Mouse (Mus musculus): ENCODE data around the gene Kcnj4.
"Not testable (repeated sequence)": the region's sequence is repeated elsewhere in the genome, so short reads cannot be mapped to it uniquely, and the experiment has no call there.

Gene Kcnj4

DNA sequence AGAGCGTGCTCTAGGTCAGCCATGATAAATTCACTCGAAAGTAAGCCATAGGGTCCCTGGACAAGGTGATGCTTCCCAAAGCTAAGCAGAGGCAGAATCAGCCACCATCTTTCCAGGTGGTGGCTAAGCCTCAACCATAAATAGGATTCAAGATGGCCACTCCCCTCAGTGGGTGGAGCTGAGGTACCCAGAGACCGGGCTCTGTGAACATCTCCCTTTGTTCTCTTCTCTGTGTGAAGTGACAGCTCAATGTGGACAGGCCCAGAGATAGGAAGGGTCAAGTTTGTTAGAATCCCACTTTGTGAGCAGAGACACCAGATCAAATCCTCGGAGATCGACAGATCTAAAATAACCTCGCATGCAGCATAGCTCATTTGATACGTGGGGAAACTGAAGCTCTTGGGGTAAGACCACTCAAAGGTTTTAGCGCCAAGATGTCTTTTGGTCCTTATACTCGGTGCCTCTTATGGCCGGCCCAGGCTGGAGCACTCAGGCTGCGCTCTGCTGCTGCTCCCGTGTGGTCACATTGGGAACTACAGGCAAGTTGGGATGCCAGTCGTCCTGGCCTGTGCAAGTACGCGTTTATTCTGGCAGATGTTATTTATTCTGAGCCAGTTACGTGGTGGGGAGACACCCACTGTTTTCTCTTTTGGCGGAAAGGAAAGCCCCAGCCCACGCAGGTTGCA lies 38.3 kb downstream of the Kcnj4 start:
- in situ Hi-C loops (cut with MboI, MseI) = no loop called here

DNA sequence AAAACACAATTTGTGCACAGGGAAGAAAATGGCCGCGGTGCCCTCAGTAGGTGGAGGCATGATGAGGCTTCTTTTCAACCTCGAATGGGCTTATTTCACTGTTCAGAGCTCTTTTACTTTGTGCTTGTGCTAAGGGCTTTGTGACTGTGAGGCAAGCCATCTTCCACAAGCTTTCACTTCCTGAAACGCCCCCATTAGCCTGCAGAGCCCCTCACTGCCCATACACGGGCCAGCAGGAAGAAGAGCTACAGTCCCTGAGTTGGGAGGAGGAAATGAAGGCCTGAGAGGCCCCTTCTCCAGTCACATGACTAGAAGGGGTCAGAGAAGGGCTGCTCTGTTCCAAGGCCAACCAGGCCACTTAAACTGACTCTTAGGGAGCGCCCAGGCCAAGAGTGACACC lies 48.5 kb downstream of the Kcnj4 start:
- in situ Hi-C loops (cut with MboI, MseI) = no loop called here

DNA sequence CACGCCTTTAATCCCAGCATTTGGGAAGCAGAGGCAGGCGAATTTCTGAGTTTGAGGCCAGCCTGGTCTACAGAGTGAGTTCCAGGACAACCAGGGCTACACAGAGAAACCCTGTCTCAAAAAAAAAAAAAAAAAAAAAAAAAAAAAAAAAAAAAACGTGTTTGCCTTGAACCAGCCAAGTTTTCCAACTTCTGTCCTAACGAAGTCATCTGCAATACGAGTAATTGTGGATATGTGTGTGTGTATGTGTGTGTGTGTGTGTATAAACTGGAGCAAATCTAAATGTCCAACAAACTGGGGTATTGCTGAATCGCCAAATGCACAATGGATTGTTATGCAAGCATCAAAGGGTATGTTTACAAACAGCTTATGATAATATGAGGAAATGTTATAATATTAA lies 48.9 kb downstream of the Kcnj4 start:
- in situ Hi-C loops (cut with MboI, MseI) = not testable (repeated sequence)

DNA sequence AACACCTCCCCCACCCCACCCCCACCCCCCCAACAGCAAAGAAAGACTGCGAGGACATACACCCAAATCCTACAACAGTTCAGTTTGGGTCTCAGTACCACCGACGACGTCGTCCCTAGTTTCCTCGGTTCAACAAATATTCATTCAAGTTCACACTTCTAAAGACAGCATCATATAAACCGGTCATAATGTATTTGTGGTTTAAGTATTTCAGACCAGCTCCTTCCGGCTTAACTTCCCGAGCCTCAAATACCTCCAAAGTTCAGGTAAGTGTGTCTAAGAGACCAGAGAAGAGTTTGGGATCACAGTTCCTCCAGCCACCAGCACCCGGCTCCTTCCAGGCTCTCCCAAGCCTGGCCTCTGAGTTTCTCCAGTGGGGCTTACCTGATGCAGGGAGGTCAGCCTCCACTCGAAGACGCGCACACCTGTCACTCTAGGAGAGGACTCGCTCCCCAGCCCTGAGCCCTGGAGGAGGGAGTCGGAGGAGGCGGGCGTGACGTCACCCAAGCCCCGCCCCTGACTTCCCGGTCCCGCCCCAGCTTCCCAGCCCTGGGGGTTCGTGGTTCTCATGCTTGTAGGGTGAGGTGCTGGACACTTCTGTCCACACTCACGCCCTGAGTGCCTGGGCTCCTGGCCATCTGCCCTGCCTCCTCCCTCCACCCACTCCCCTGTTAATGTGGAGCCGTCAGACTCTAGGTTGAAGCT lies 49.8 kb downstream of the Kcnj4 start, which contains the start of gene Csnk1e:
Gene Csnk1e (minus strand): TSS at position 461 of the 705 bp plus-strand sequence.
- in situ Hi-C loops (cut with MboI, MseI) = no loop called here

DNA sequence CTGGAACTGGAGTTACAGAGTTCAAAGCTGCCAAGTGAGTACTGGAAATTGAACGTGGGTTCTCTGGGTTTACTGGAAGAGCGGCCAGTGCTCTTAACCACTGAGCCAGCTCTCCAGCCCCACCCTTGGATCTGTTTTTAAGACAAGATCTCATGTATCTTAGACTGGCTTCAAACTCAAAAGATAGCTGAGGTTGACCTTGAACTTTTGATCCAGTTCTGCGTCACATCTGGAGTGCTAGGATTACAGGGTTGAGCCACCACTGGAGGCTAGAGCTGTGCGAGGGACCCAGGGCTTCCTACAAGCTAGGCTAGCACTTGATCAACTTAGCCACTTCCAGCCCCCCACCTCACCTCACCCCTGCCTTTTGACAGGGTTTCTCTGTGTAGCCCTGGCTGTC lies 51.2 kb downstream of the Kcnj4 start:
- in situ Hi-C loops (cut with MboI, MseI) = no loop called here

DNA sequence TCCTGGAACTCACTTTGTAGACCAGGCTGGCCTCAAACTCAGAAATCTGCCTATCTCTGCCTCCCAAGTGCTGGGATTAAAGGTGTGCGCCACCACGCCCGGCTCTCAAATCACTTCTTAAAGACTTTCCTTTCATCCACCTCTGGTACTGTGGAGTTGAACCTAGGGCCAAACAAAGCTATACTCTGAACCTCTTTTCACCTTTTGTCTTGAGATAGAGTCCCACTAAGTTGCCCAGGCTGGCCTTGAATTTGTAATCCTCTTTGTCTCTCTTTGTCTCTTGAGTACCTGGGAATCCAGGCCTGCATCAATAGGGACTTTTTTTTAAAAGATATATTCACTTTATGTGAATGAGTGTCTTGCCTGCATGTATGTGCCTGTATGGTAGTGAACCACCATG lies 57.0 kb downstream of the Kcnj4 start:
- in situ Hi-C loops (cut with MboI, MseI) = no loop called here

DNA sequence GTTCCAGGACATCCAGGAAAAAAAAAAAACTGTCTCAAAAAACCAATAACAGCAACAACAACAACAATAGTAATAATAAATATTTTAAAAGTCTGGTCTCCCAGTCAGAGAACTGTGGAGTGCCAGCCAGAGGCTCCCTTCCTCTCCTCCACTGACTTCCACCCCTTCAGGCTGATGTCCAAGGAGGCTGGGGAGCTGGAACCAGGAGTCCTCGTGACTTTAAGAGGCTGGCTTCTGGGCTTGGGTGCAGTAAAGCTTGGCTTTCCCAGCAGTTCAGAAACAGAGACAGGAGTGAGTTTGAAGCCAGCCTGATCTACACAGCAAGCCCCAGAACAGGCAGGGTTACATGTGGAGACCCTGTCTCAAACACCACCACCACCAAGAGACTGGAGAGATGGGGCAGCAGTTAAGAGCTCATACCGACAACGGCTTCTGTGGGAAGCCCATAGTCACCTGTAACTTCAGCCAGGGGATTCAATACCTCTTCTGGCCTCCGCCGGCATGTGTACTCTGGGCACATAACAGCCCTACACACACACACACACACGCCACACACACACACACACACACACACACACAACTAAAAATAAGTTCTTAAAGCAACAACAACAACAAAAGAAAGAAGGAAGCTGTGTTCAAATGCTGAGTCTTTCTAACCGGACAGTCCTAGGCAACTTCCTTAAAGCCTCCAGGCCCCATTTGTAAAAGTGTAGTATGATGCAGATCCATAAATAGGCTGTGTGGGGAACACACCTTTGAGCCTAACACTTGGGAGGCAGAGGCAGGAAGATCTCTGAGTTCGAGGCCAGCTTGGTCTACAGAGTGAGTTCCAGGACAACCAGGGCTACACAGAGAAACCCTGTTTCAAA lies 59.0 kb downstream of the Kcnj4 start:
- in situ Hi-C loops (cut with MboI, MseI) = no loop called here

DNA sequence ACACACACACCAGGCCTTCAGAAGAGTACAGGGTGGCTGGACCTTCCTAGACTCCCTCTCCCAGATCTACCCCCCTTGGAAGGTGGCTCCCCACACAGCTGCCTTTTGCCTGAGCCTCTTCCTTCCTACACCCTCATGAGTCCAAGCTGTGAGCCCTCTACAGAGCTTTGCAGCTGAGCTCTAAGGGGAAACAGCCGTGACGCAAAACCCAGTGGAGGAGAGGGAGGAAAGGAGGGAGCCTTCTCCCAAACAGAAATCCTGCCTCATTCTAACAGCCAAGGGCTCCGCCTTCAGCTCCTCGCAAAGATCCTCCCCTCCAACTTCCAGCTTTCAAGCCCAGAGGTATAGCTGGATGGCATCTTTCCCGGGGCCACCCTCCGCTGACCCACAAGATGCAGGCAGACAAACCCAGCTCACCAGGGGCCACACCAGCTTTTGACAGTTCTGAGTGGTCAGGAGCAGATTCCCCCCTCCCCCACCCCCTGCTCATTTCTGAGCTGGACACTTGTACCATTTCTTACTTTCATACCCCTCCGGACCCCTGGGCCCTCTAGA lies 61.1 kb downstream of the Kcnj4 start:
- in situ Hi-C loops (cut with MboI, MseI) = loop anchor here (5.0 kb wide), 1 partner anchor 42 kb away; the partner anchor contains the start of gene Tmem184b

DNA sequence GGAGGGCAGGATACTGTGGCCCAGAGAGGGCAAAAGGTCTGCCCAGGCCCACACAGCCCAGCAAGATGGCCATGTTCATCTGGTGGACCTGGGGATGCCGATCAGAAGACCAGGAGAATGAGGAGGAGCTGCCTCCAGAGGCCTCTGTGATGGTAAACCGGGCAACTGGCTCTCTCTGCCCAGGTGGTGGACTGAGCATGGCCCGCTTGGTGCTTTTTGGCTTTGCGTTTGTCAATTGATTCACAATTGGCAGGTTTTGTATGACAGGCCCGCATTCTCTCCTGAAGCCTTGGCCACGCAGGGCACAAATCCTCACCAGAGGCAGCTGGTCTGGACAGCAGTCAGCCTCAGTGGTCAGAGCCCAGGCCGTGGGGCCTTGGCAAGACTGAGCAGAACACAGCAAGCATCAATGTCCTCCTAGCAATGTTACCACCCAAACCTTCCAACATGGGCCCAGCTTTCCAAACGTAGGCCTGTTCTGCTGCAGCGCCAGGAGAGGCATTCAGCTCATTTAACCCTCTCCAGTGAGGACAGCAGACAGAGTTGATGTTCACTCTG lies 62.0 kb downstream of the Kcnj4 start:
- in situ Hi-C loops (cut with MboI, MseI) = loop anchor here (5.0 kb wide), 1 partner anchor 41 kb away; the partner anchor contains the start of gene Tmem184b

DNA sequence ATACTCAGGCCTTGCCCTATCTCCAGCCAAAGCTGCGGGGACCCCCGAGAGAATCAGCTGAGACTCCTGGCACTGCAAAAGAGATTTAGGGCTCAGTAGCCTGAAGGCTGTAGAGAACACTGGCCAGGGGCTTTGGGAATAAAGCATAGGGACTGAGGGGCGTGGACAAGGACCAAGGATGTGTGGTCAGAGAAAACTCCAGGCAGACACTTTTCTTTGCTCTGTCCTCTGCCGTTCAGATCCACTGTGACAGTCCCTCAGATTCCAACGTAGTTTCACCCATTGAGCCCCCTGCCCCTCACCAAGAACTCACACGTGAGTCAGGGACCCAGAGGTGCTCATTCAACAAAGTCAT lies 62.8 kb downstream of the Kcnj4 start:
- in situ Hi-C loops (cut with MboI, MseI) = loop anchor here (5.0 kb wide), 1 partner anchor 40 kb away; the partner anchor contains the start of gene Tmem184b

DNA sequence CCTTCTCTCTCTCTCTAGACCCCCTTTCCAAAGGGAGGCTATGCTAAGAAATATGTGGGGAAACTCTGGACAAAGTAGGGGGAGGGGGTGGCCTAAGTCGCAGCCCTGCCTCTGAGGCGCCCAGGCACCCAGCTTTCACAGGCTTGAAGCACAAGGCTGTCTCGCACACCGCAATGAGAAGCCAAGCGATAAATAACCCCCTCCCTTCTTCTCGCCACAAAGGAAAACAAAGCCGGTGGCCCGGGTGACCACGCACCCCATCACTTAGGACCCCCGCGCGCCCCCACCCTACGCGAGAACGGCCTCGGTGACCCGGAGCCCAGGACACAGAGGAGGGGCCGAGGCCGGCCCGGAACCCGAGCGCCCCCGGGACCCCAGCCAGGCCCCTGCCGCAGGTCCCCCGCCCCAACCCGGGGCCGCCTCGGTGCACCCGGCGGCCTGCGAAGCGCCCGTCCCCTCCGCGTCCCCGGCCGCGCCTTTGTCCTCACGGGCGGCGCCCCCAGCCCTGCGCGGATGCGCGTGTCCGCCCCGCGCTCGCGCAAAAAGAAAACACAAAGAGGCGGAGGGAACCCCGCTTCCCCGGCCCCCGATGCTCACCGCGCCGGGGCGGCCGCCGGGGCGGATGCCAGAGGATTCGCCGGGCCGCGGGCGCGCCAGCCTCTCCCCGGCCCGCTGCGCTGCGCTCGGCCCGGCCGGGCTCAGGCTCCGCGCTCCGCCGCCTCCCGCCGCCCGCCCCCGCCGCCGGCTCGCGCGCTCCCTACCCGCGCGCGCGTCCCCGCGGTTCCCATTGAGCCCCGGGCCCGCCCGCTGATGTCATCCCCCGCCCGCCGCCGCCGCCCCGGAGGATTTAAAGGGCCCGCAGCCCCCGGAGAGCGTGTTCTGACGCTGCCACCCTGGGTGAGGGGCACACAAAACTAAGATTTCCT lies 63.4 kb downstream of the Kcnj4 start:
- in situ Hi-C loops (cut with MboI, MseI) = loop anchor here (5.0 kb wide), 1 partner anchor 39 kb away; the partner anchor contains the start of gene Tmem184b

DNA sequence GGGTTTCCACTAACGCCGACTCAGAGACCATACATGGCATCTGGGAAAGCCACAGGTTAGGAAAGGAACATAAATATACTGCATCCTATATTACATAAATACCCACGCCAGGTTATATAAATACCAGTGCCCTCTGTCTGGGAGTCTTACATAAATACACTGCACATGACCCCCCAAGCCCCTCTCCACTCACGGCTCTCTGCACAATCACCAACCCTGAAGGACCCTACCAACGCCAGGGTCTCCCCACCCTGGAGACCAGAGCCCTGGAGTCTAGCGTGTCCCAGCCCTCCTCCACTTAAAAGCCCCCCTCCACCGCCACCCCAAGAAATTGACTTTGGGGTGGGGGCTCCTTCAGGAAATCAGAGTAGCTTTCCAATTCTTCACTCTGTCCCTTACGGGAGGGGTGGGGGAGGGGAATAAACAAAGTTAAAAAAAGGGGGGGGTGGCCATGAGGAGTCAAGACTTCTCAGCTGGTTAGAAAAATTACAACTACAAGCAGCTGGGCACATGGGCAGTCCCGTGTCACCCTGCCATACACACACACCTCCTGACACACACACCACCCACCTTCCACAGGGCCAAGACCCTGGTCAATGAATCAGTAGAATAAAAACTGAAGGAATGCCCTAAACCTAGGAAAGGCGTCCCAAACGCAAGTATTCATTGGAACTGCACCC lies 64.2 kb downstream of the Kcnj4 start:
- in situ Hi-C loops (cut with MboI, MseI) = loop anchor here (5.0 kb wide), 1 partner anchor 38 kb away; the partner anchor contains the start of gene Tmem184b

DNA sequence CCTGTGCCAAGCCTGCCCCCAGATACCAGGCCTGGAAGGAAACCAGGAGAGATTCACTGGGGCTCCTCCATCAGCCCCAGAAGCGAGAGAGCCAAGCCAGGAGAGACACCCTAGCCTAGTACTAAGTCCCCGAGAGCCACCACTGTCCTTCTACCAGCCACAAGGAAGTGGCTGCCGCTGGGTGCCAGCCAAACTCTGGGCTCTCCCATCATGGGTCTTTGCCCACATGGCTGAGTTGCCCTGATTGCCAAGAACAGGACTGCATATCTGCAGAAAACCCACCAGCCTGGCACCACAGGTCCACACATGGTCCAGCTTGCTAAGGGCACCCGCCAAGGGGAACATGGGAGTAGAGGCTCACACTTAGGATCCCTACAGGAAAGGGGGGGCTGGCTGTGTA lies 64.8 kb downstream of the Kcnj4 start:
- in situ Hi-C loops (cut with MboI, MseI) = loop anchor here (5.0 kb wide), 1 partner anchor 38 kb away; the partner anchor contains the start of gene Tmem184b

DNA sequence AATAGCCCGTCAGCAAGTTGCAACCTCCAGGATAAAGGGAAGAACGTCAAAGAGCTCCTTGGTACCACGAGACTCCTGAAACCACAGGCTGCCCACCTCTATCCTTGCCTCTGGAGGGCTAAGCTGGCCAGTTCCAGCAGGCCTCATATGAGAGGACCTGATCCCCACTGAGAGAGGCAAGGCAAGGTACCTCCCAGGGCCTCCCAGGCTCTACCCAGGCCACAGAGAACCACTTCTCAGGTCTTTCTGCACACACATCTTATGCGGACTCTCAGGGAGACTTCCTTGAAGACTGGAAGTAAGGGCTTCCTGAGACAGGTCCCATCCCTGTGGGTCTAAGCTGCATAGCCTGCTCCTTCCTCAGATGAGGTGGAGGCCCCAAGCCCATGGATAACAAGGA lies 65.7 kb downstream of the Kcnj4 start:
- in situ Hi-C loops (cut with MboI, MseI) = no loop called here

DNA sequence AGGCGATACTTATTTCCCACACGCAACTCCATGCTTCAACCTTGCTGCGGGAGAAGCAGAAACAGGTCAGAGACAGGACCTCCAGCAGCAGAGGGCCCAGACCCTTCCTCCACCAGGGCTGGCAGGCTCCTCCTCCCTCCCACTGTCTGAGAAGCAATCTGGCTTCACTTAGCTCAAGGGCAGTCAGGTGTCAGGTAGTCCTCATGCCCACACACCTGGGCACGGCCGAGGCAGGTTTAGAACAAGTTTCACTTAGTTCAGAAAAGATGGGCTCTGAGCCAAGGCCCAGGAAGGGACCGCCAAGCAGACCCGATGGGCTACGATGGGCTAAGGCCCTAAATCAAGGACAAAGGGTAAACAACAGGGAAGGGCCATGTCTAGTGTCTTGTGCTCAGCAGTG lies 66.2 kb downstream of the Kcnj4 start:
- in situ Hi-C loops (cut with MboI, MseI) = no loop called here

DNA sequence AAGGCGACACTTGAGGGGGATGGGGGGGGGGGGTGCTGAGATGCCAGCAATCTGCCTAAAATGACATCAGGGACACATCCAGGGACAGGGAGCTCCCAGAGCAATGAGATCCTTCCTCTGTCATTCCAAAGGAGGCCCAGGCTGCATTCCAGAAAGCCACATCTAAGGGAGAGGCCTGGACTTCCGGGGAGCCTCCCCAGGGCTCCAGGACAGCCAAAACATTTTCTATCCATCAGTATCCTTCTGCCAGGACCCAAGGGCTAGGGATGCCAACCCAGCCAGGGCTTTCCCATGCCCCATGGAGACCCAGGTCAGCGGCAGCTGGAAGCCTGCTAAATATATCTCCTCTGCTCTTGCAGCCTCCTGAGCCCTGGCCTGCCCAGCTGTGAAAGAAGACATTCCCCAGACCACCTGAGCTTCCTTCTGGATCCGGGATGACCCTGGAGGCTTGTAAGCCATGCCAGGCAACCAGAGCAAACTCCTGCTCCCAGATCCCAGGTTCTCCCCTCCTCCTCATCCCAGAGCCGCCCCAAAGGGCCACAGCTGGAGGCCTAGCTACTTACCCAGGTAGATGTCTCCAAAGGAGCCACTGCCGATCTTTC lies 66.7 kb downstream of the Kcnj4 start:
- in situ Hi-C loops (cut with MboI, MseI) = no loop called here

DNA sequence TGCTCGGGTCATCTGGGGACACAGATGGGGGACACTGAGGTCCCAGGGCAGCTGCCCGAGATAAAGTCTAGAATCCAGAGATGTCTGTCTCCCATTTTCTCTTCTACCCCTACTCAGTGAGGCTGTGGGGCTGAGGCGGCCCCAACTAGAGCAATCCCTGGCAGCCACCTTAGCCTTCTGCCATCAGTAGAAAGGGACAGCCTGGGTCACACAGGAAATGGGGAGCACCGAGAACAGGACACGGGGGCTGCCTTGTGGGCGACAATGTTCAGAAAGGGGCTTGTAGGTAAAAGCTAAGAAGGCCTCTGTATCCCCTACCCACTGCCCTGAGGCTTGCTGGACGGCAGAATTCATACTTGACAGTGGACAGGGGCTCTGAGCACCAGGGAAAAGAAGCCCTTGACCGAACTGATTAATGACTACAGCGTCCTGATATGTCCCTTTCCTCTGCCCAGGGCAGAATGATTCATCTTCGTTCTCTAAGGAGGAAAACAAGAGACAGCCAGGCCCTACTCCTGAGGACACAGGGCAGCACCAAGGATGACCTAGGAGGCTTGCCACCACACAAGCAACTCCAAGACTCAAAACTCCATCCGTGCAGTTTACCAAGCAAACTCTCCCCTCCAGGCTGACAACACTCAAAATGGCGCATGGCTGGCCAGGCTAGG lies 67.4 kb downstream of the Kcnj4 start:
- in situ Hi-C loops (cut with MboI, MseI) = no loop called here

DNA sequence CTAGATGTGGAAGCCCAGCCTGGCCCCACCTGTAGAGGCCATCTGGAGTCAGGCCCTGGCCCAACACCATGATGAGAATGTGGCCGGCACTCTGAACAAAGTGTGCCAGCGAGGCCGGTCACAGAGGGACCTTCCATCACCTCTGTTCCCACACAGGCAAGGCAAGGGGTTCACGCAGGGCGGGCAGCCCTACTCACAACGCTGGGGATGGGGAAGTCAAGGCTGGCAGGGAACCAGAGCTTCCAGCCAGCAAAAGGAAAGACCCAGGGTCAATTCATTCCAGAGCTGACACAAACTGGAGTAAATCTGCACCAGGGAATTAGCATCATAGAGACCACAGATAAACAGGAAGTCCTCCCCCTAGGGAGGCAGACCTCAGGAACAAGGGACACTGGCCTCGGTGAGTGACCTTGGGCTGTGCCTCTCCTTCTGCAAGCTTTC lies 68.5 kb downstream of the Kcnj4 start:
- in situ Hi-C loops (cut with MboI, MseI) = no loop called here
